Mouse (Mus musculus): ENCODE measurements around the gene Ispd. TPM values are rescaled to one million over a fixed set of nuclear protein-coding genes. Genes with fewer than 3 reads are reported as not detected.

Ispd gene
- polyA plus RNA-seq, 1 experiment from 2014 or later, result 8.2 TPM

GRCm38 (mm10) chr12:36681779-36682178 is 300.5 kb downstream of the Ispd start:
- 88% methylated on average over 6 of the region's 6 CpGs for WGBS

DNA sequence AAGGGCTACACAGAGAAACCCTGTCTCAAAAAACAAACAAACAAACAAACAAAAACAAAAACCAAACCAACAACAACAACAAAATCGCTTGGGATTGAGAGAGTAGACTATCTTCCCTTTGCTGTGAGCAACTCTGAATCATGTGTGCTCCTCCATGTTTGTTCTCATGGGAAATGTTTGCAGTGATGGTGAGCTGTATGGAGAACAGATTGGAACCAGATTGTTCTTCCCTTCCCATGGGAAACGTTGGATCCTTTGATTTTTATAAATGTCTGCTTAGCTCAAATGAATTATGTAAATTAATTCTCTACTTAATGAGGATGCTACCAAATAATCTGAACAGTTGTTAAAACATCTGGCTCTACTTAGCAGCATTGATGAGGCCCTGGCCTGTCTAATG is 312.8 kb downstream of the Ispd start:
- H3K27me3 ChIP-seq (ENCODE audit: control insufficient read depth, insufficient read depth, low read length), result no peaks in the 10 kb centered on the region
- no peak overlapping the region for H3K4me3 ChIP-seq (ENCODE audit: low read depth, low read length)
- H3K9me3 ChIP-seq (ENCODE audit: control insufficient read depth, low read length), result no peaks in the 10 kb centered on the region
- no peak overlapping the region for H3K27ac ChIP-seq (ENCODE audit: low read depth, low read length)
- H3K4me2 ChIP-seq (ENCODE audit: low read depth, low read length, severe bottlenecking), result no peak overlapping the region
- no peaks in the 10 kb centered on the region for H3K4me1 ChIP-seq (replicated peaks; ENCODE audit: control insufficient read depth, insufficient read depth, low read length)
- H3K9ac ChIP-seq (ENCODE audit: low read length), result no peak overlapping the region
- 76% methylated on average over 2 of the region's 2 CpGs for WGBS
- no peaks in the 10 kb centered on the region for H3K36me3 ChIP-seq (ENCODE audit: control insufficient read depth, insufficient read depth, low read length)
- DNase-seq (ENCODE audit: low spot score) (no peak), ATAC-seq (replicated peaks; ENCODE audit: low FRiP score) (no peak)

More at GRCm38 (mm10) chr12:36681779-36682178, 300.5 kb downstream of the Ispd start:
- no peak overlapping the region for H3K4me2 ChIP-seq (ENCODE audit: low read depth, low read length, severe bottlenecking)
- H3K9me3 ChIP-seq (ENCODE audit: control insufficient read depth, low read length), result no peaks in the 10 kb centered on the region
- H3K36me3 ChIP-seq (ENCODE audit: control insufficient read depth, insufficient read depth, low read length), result no peaks in the 10 kb centered on the region
- H3K27ac ChIP-seq (ENCODE audit: low read depth, low read length), result no peak overlapping the region
- H3K27me3 ChIP-seq (ENCODE audit: control insufficient read depth, insufficient read depth, low read length), result no peaks in the 10 kb centered on the region
- no peak overlapping the region for H3K9ac ChIP-seq (ENCODE audit: low read length)
- ATAC-seq (replicated peaks; ENCODE audit: low FRiP score) (no peak), DNase-seq (ENCODE audit: low spot score) (no peak)
- no peak overlapping the region for H3K4me3 ChIP-seq (ENCODE audit: low read depth, low read length)
- H3K4me1 ChIP-seq (replicated peaks; ENCODE audit: control insufficient read depth, insufficient read depth, low read length), result no peaks in the 10 kb centered on the region

DNA sequence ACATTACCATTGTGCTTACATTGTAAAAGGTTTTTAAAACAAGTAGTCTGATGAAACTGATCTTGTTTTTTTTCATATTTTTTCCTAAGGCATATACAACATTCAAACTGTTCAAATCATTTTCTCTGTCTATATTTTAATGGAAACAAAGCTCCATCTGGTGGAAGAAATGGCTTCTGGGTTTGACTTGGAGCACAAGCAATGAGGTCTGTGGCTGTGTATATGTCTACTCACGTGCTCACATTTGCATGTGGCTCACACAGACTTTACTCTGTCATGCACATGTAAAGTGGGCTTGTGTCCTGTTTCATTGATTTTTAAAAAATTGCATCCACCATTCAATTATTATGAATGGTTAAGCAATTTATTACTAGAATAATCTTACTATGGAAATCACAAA is 323.1 kb downstream of the Ispd start:
- Histone ChIP-seq H3K9me3 (ENCODE audit: control insufficient read depth, low read length) (no peaks in the 10 kb centered on the region), H3K27ac (ENCODE audit: low read depth, low read length) (no peak overlapping the region), H3K36me3 (ENCODE audit: control insufficient read depth, insufficient read depth, low read length) (no peaks in the 10 kb centered on the region), H3K9ac (ENCODE audit: low read length) (no peak overlapping the region), H3K4me1 (replicated peaks; ENCODE audit: control insufficient read depth, insufficient read depth, low read length) (no peaks in the 10 kb centered on the region; the same call in 1 of the 2 replicates), H3K4me2 (ENCODE audit: low read depth, low read length, severe bottlenecking) (no peak overlapping the region), H3K27me3 (ENCODE audit: control insufficient read depth, insufficient read depth, low read length) (no peaks in the 10 kb centered on the region), H3K4me3 (ENCODE audit: low read depth, low read length) (no peak overlapping the region)
- no peak for DNase-seq (ENCODE audit: low spot score)
- WGBS, result 77% methylated on average over 1 of the region's 1 CpGs
- ATAC-seq (replicated peaks; ENCODE audit: low FRiP score), result no peak

GRCm38 (mm10) chr12:36708810-36709209 is 327.6 kb downstream of the Ispd start:
- 71% methylated on average over 1 of the region's 1 CpGs for WGBS

GRCm38 (mm10) chr12:36713866-36714662 is 332.8 kb downstream of the Ispd start:
- Histone ChIP-seq H3K36me3 (ENCODE audit: control insufficient read depth, insufficient read depth, low read length) (no peaks in the 10 kb centered on the region), H3K9ac (ENCODE audit: low read length) (0 out of 2 replicates have a peak overlapping the region, but pooled peaks have one; percentile 25), H3K4me3 (ENCODE audit: low read depth, low read length) (peak overlapping the region; percentile 3; the same call in 1 of the 2 replicates), H3K27me3 (ENCODE audit: control insufficient read depth, insufficient read depth, low read length) (no peaks in the 10 kb centered on the region), H3K4me2 (ENCODE audit: low read depth, low read length, severe bottlenecking) (peak overlapping the region; percentile 41; the same call in 1 of the 2 replicates), H3K27ac (ENCODE audit: low read depth, low read length) (no peak overlapping the region), H3K9me3 (ENCODE audit: control insufficient read depth, low read length) (no peaks in the 10 kb centered on the region), H3K4me1 (replicated peaks; ENCODE audit: control insufficient read depth, insufficient read depth, low read length) (no peaks in the 10 kb centered on the region)
- ATAC-seq (replicated peaks; ENCODE audit: low FRiP score) (peak; percentile 81), DNase-seq (ENCODE audit: low spot score) (peak; percentile 63)
- WGBS, result 28% methylated on average over 17 of the region's 17 CpGs

More at GRCm38 (mm10) chr12:36708810-36709209, 327.6 kb downstream of the Ispd start:
- DNase-seq (ENCODE audit: low spot score) (no peak), ATAC-seq (replicated peaks; ENCODE audit: low FRiP score) (no peak; the same call in 1 of the 2 replicates)
- Histone ChIP-seq H3K9ac (ENCODE audit: low read length) (no peak overlapping the region), H3K27me3 (ENCODE audit: control insufficient read depth, insufficient read depth, low read length) (no peaks in the 10 kb centered on the region), H3K36me3 (ENCODE audit: control insufficient read depth, insufficient read depth, low read length) (no peaks in the 10 kb centered on the region), H3K27ac (ENCODE audit: low read depth, low read length) (no peak overlapping the region), H3K9me3 (ENCODE audit: control insufficient read depth, low read length) (no peaks in the 10 kb centered on the region), H3K4me3 (ENCODE audit: low read depth, low read length) (no peak overlapping the region), H3K4me2 (ENCODE audit: low read depth, low read length, severe bottlenecking) (no peak overlapping the region), H3K4me1 (replicated peaks; ENCODE audit: control insufficient read depth, insufficient read depth, low read length) (no peaks in the 10 kb centered on the region; the same call in 1 of the 2 replicates)

GRCm38 (mm10) chr12:36717526-36717925 is 336.3 kb downstream of the Ispd start:
- Histone ChIP-seq H3K4me2 (ENCODE audit: low read depth, low read length, severe bottlenecking) (no peak overlapping the region), H3K4me3 (ENCODE audit: low read depth, low read length) (no peak overlapping the region), H3K4me1 (replicated peaks; ENCODE audit: control insufficient read depth, insufficient read depth, low read length) (no peaks in the 10 kb centered on the region; the same call in 1 of the 2 replicates), H3K9ac (ENCODE audit: low read length) (no peak overlapping the region), H3K9me3 (ENCODE audit: control insufficient read depth, low read length) (no peaks in the 10 kb centered on the region), H3K27me3 (ENCODE audit: control insufficient read depth, insufficient read depth, low read length) (no peaks in the 10 kb centered on the region), H3K27ac (ENCODE audit: low read depth, low read length) (no peak overlapping the region), H3K36me3 (ENCODE audit: control insufficient read depth, insufficient read depth, low read length) (no peaks in the 10 kb centered on the region)
- 68% methylated on average over 5 of the region's 5 CpGs for WGBS
- DNase-seq (ENCODE audit: low spot score), result no peak
- ATAC-seq (replicated peaks; ENCODE audit: low FRiP score), result no peak

GRCm38 (mm10) chr12:36718417-36718816 is 337.2 kb downstream of the Ispd start:
- Histone ChIP-seq H3K27me3 (ENCODE audit: control insufficient read depth, insufficient read depth, low read length) (no peaks in the 10 kb centered on the region), H3K4me2 (ENCODE audit: low read depth, low read length, severe bottlenecking) (no peak overlapping the region), H3K36me3 (ENCODE audit: control insufficient read depth, insufficient read depth, low read length) (no peaks in the 10 kb centered on the region), H3K27ac (ENCODE audit: low read depth, low read length) (no peak overlapping the region), H3K9me3 (ENCODE audit: control insufficient read depth, low read length) (no peaks in the 10 kb centered on the region), H3K9ac (ENCODE audit: low read length) (no peak overlapping the region), H3K4me3 (ENCODE audit: low read depth, low read length) (no peak overlapping the region), H3K4me1 (replicated peaks; ENCODE audit: control insufficient read depth, insufficient read depth, low read length) (no peaks in the 10 kb centered on the region; the same call in 1 of the 2 replicates)
- WGBS, result 72% methylated on average over 2 of the region's 2 CpGs
- no peak for DNase-seq (ENCODE audit: low spot score)
- ATAC-seq (replicated peaks; ENCODE audit: low FRiP score), result no peak

- no peaks in the 10 kb centered on the region for H3K9me3 ChIP-seq (ENCODE audit: control insufficient read depth, low read length)
- no peak for ATAC-seq (replicated peaks; ENCODE audit: low FRiP score)
- WGBS, result 66% methylated on average over 3 of the region's 3 CpGs
- no peak overlapping the region for H3K4me2 ChIP-seq (ENCODE audit: low read depth, low read length, severe bottlenecking)
- no peaks in the 10 kb centered on the region; the same call in 1 of the 2 replicates for H3K4me1 ChIP-seq (replicated peaks; ENCODE audit: control insufficient read depth, insufficient read depth, low read length)
- no peak overlapping the region for H3K27ac ChIP-seq (ENCODE audit: low read depth, low read length)
- H3K27me3 ChIP-seq (ENCODE audit: control insufficient read depth, insufficient read depth, low read length), result no peaks in the 10 kb centered on the region
- no peak overlapping the region for H3K4me3 ChIP-seq (ENCODE audit: low read depth, low read length)
- no peak for DNase-seq (ENCODE audit: low spot score)
- H3K9ac ChIP-seq (ENCODE audit: low read length), result no peak overlapping the region
- H3K36me3 ChIP-seq (ENCODE audit: control insufficient read depth, insufficient read depth, low read length), result no peaks in the 10 kb centered on the region
Observed at GRCm38 (mm10) chr12:36719074-36719473, 337.8 kb downstream of the Ispd start.

All from forebrain, embryonic 11.5 days (tissue).